Mouse (Mus musculus) myocyte (in vitro differentiated cells): ENCODE measurements at regions not wholly inside any gene's neighbourhood (a gene's known extent, or its start where the extent isn't known, plus 50 kb on each side); places are given as distances from the start of the nearest gene placed in this dataset.

Experiments used
- H3K27me3 ChIP-seq: one replicate; pipeline ENCODE4 v1.6.1; 2011; ENCODE audit not compliant: control insufficient read depth, insufficient read depth, insufficient read length
- H3K36me3 ChIP-seq: one replicate; pipeline ENCODE4 v1.6.1; 2011; ENCODE audit not compliant: control insufficient read depth, insufficient read depth
- H3K4me2 ChIP-seq: one replicate; pipeline ENCODE4 v1.6.1; 2011; ENCODE audit warnings: low read depth, control low read depth
- H3K4me3 ChIP-seq: one replicate; pipeline ENCODE4 v1.5.1; 2011; ENCODE audit warnings: mild to moderate bottlenecking, control low read depth, moderate library complexity
- H3K79me2 ChIP-seq: one replicate; pipeline ENCODE4 v1.6.1; 2011; ENCODE audit not compliant: control insufficient read depth, insufficient read depth
- H3ac ChIP-seq: one replicate; pipeline ENCODE4 v1.6.1; 2011; ENCODE audit not compliant: control insufficient read depth, insufficient read length
- CEBPB ChIP-seq: IDR thresholded peaks from 2 replicates; pipeline ENCODE4 v1.6.1; 2011; ENCODE audit warnings: mild to moderate bottlenecking, moderate library complexity; ENCODE audit not compliant: poor library complexity, insufficient read depth, severe bottlenecking
- E2F4 ChIP-seq: IDR thresholded peaks from one replicate; pipeline ENCODE4 v1.6.1; 2011; ENCODE audit warnings: mild to moderate bottlenecking, control low read depth, moderate library complexity; ENCODE audit not compliant: insufficient read depth
- MAX ChIP-seq: IDR thresholded peaks from one replicate; pipeline ENCODE4 v1.6.1; 2011; ENCODE audit warnings: low read depth, mild to moderate bottlenecking, control low read depth
- MYOD1 ChIP-seq, 3 experiments: IDR thresholded peaks; one replicate each; pipeline ENCODE4 v1.6.1; 2011; ENCODE audit warnings: control low read depth in 2 of 3, low read depth in 2 of 3, mild to moderate bottlenecking in 2 of 3, moderate library complexity in 1 of 3; ENCODE audit not compliant: insufficient read length in 2 of 3, control insufficient read depth in 1 of 3
- MYOG ChIP-seq, 3 experiments: IDR thresholded peaks; one replicate each; pipeline ENCODE4 v1.6.1; 2011; ENCODE audit warnings: control low read depth in 2 of 3, low read depth in 2 of 3, mild to moderate bottlenecking in 2 of 3; ENCODE audit not compliant: insufficient read length in 2 of 3, control insufficient read depth in 1 of 3, insufficient read depth in 1 of 3
- POLR2A ChIP-seq: IDR thresholded peaks from one replicate; pipeline ENCODE4 v1.6.1; 2011; ENCODE audit warnings: low read depth, mild to moderate bottlenecking, control low read depth, moderate library complexity; ENCODE audit not compliant: insufficient read length
- POLR2AphosphoS2 ChIP-seq: IDR thresholded peaks from one replicate; pipeline ENCODE4 v1.6.1; 2011; ENCODE audit warnings: low read depth, control low read depth; ENCODE audit not compliant: insufficient read length
- REST ChIP-seq: IDR thresholded peaks from one replicate; pipeline ENCODE4 v1.6.1; 2011; ENCODE audit warnings: mild to moderate bottlenecking, control low read depth, moderate library complexity; ENCODE audit not compliant: insufficient read depth, insufficient read length
- SRF ChIP-seq: IDR thresholded peaks from one replicate; pipeline ENCODE4 v1.6.1; 2011; ENCODE audit warnings: low read depth; ENCODE audit not compliant: control insufficient read depth, insufficient read length
- TCF12 ChIP-seq: IDR thresholded peaks from one replicate; pipeline ENCODE4 v1.6.1; 2011; ENCODE audit warnings: mild to moderate bottlenecking, control low read depth; ENCODE audit not compliant: poor library complexity, insufficient read depth, severe bottlenecking
- TCF3 ChIP-seq: IDR thresholded peaks from one replicate; pipeline ENCODE4 v1.6.1; 2011; ENCODE audit warnings: low read depth, control low read depth; ENCODE audit not compliant: insufficient read length
- USF1 ChIP-seq: IDR thresholded peaks from one replicate; pipeline ENCODE4 v1.6.1; 2011; ENCODE audit warnings: low read depth, mild to moderate bottlenecking, control low read depth, moderate library complexity

- Histone ChIP-seq H3K4me3 (no peak overlapping the region), H3K27me3 (no peaks in the 10 kb centered on the region), H3K4me2 (no peak overlapping the region), H3K79me2 (no peaks in the 10 kb centered on the region), H3ac (no peak overlapping the region), H3K36me3 (no peaks in the 10 kb centered on the region)
- no peak for TF ChIP-seq POLR2A
- TF ChIP-seq MYOG (IDR thresholded peaks at IDR 0.05; ENCODE audit: control insufficient read depth in 1 of 3, insufficient read depth in 1 of 3, insufficient read length in 2 of 3, low read depth in 2 of 3) = no peak
- TF ChIP-seq MYOD1 (IDR thresholded peaks at IDR 0.05; ENCODE audit: control insufficient read depth in 1 of 3, insufficient read length in 2 of 3, low read depth in 2 of 3) = no peak
- no peak for TF ChIP-seq E2F4
- no peak for TF ChIP-seq TCF12
- TF ChIP-seq USF1 = no peak
- no peak for TF ChIP-seq TCF3
- TF ChIP-seq SRF = no peak
- TF ChIP-seq MAX = no peak
- no peak; the same call in 1 of the 2 replicates for TF ChIP-seq CEBPB
- TF ChIP-seq REST = no peak
- no peak for TF ChIP-seq POLR2AphosphoS2
These were observed 155.3 kb upstream of the Prickle1 start for GRCm38 (mm10) chr15:93750953-93751352.

DNA sequence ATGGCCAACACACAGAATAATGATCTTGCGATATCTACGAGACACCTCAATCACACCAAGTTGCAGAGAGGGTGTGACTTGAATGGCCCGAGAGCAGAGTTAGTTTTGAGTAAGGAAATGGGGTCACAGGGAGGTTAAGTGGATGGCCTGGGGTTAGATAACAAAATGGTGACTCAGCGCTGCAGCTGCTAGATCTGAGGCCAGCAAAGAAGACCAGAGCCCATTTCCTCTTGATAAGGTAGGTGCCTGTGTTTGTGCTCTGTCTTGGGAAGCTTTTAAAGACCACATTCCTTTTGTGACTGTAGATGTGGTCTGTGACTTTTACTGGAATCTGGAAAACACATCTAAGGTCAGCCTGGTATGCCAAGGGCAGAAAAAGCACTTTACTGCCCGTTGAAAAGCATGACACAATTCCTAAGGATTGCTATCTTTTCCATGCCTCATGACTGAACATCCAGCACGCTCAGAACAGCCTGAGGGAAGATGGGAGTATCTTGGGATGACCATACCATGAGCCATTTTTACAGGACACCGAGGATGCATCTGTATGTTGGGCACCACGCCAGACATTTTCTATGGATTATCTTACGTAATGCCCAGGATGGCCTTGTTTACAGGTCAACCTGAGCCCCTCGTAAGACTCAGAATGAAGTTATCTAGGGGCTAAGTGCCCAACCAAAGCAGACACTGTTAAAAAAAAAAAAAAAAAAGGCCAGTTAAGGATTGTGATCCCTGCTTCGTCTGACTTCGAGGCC is 148.7 kb upstream of the Prickle1 start:
- Histone ChIP-seq H3K4me2 (peak overlapping the region; percentile 40), H3ac (no peak overlapping the region), H3K4me3 (no peak overlapping the region), H3K36me3 (no peaks in the 10 kb centered on the region), H3K79me2 (no peaks in the 10 kb centered on the region), H3K27me3 (no peaks in the 10 kb centered on the region)
- TF ChIP-seq MYOG (IDR thresholded peaks at IDR 0.05; ENCODE audit: control insufficient read depth in 1 of 3, insufficient read depth in 1 of 3, insufficient read length in 2 of 3, low read depth in 2 of 3) (peak in 2 of 3 experiments; percentile 7 to 84), E2F4 (no peak), POLR2AphosphoS2 (no peak), TCF12 (peak; percentile 76), MYOD1 (IDR thresholded peaks at IDR 0.05; ENCODE audit: control insufficient read depth in 1 of 3, insufficient read length in 2 of 3, low read depth in 2 of 3) (peak in 2 of 3 experiments; percentile 89 to 91)

- H3K27me3 ChIP-seq = no peaks in the 10 kb centered on the region
- H3K79me2 ChIP-seq = no peaks in the 10 kb centered on the region
- H3K36me3 ChIP-seq = no peaks in the 10 kb centered on the region
- TF ChIP-seq MAX = no peak
- TF ChIP-seq MYOG (IDR thresholded peaks at IDR 0.05; ENCODE audit: control insufficient read depth in 1 of 3, insufficient read depth in 1 of 3, insufficient read length in 2 of 3, low read depth in 2 of 3) = no peak
- no peak for TF ChIP-seq POLR2AphosphoS2
- TF ChIP-seq USF1 = no peak
- TF ChIP-seq MYOD1 (IDR thresholded peaks at IDR 0.05; ENCODE audit: control insufficient read depth in 1 of 3, insufficient read length in 2 of 3, low read depth in 2 of 3) = no peak
- TF ChIP-seq CEBPB = peak; percentile 91
- TF ChIP-seq SRF = no peak
- TF ChIP-seq E2F4 = no peak
- no peak overlapping the region for H3ac ChIP-seq
- peak overlapping the region; percentile 81 for H3K4me2 ChIP-seq
- H3K4me3 ChIP-seq = peak overlapping the region; percentile 3
These were observed 138.2 kb upstream of the Prickle1 start for GRCm38 (mm10) chr15:93733731-93734510.

- Histone ChIP-seq H3K79me2 (no peaks in the 10 kb centered on the region), H3K27me3 (no peaks in the 10 kb centered on the region), H3K4me3 (no peak overlapping the region), H3K36me3 (no peaks in the 10 kb centered on the region), H3ac (no peak overlapping the region), H3K4me2 (no peak overlapping the region)
- no peak for TF ChIP-seq POLR2AphosphoS2
- no peak for TF ChIP-seq TCF12
- TF ChIP-seq REST = no peak
- TF ChIP-seq CEBPB = no peak
- no peak for TF ChIP-seq MYOD1 (IDR thresholded peaks at IDR 0.05; ENCODE audit: control insufficient read depth in 1 of 3, insufficient read length in 2 of 3, low read depth in 2 of 3)
- no peak for TF ChIP-seq TCF3
- TF ChIP-seq MAX = no peak
- no peak for TF ChIP-seq POLR2A
These were observed 137.1 kb upstream of the Prickle1 start for GRCm38 (mm10) chr15:93732825-93733224.
